Mouse (Mus musculus) neural tube, embryonic 11.5 days (tissue): Measurements from ENCODE around the gene Cracr2b. TPM values are rescaled to one million over a fixed set of nuclear protein-coding genes. Genes with fewer than 3 reads are reported as not detected.

ENCODE experiments used
- ATAC-seq: fragments of 200-750 bp; cut with Nextera tagmentation; 2 replicates; pipeline ENCODE4 v1.8.0; 2017; ENCODE audit warnings: moderate number of reproducible peaks, mild to moderate bottlenecking, moderate TSS enrichment, moderate library complexity; ENCODE audit not compliant: insufficient read depth, low FRiP score, low TSS enrichment
- DNase-seq: peaks from one replicate; pipeline ENCODE4 v3.0.0-alpha.2; 2015; ENCODE audit warnings: low spot score
- H3K27ac ChIP-seq: fragments of 300-500 bp; sonication (generic); 2 replicates; pipeline ENCODE4 v1.5.1; 2014; ENCODE audit warnings: low read depth, mild to moderate bottlenecking, low read length
- H3K27me3 ChIP-seq: fragments of 300-500 bp; sonication (generic); 2 replicates; pipeline ENCODE4 v1.6.1; 2014; ENCODE audit warnings: mild to moderate bottlenecking, low read length, mixed read lengths; ENCODE audit not compliant: control insufficient read depth, insufficient read depth
- H3K36me3 ChIP-seq: fragments of 300-500 bp; sonication (generic); 2 replicates; pipeline ENCODE4 v1.6.1; 2014; ENCODE audit warnings: mild to moderate bottlenecking, low read length, moderate library complexity, mixed read lengths; ENCODE audit not compliant: control insufficient read depth, insufficient read depth
- H3K4me1 ChIP-seq: fragments of 300-500 bp; sonication (generic); 2 replicates; pipeline ENCODE4 v1.6.1; 2014; ENCODE audit warnings: low read length, mixed read lengths; ENCODE audit not compliant: control insufficient read depth, insufficient read depth
- H3K4me2 ChIP-seq: fragments of 300-500 bp; sonication (generic); 2 replicates; pipeline ENCODE4 v1.6.1; 2014; ENCODE audit warnings: low read depth, mild to moderate bottlenecking, moderate library complexity
- H3K4me3 ChIP-seq: fragments of 300-500 bp; sonication (generic); 2 replicates; pipeline ENCODE4 v1.5.1; 2014; ENCODE audit warnings: low read depth, low read length
- H3K9ac ChIP-seq: fragments of 300-500 bp; sonication (generic); 2 replicates; pipeline ENCODE4 v1.6.1; 2014; ENCODE audit warnings: mild to moderate bottlenecking, low read length
- H3K9me3 ChIP-seq: fragments of 300-500 bp; sonication (generic); 2 replicates; pipeline ENCODE4 v1.6.1; 2016; ENCODE audit warnings: low read length; ENCODE audit not compliant: control insufficient read depth
- WGBS: fragments of 180-500 bp; shearing (Covaris S2); extraction: QIAGEN DNeasy Blood & Tissue Kit; methylation state at CpG from one replicate; pipeline ENCODE4 v1.1.7; 2014; 5-methylcytosine and 5-hydroxymethylcytosine counted together
- polyA plus RNA-seq: library from polyadenylated mRNA; unstranded; fragments of >200 nt; fragmentation: Nextera tagmentation; extraction: Ambion mirVana; gene quantifications from 2 replicates; pipeline ENCODE4 v1.2.1, GENCODE M21; 2014

Gene Cracr2b
- polyA plus RNA-seq, 1 experiment from 2014 or later: 6.4 TPM

DNA sequence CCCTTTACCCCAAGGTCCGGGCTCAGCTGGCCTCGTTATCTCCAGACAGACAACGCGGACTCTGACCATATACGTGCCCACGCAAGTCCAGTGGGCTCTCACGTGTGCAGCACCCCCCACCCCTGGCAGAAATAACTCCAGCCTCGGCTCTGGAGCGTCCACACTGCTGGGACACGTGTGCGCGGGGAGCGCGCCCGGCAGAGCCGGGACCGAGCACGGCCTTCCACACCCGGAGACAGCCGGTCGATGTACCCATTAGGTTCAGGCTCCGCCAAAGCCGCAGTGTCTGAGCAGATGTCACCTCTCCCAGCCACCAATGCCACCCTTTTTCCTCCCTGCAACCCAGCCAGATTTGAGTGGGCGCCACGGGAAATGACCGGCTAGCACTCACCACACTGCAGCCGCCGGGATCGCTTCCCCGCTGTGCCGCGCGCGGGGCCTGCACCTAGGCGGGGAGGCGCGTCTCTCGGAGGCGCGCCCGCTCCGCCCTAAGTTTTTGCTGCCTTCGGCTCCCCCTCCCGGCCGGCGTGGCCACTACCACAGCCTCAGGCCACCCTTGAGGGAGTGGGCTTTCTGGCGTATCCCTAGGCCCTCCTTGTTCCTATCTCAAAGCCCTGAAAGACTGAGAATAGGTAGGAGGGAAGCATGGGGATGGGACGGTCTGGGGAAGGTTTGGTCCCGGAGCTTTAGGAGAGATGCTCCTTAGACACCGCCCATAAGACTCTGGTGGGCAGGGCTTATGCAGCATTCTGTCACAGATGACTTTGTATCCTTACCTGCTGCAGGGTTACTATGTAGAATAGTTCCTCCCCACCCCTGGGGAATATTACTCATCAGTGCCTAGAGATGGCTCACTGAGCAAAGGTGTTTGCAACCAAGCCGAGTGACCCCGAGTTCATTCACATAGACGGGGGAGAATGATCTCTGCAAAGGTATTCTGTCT is 23.4 kb upstream of the Cracr2b start, which contains the start of gene Slc25a22:
TSS of gene Slc25a22 (minus strand) at position 715 of the 943 bp plus-strand sequence.
- Histone ChIP-seq H3K4me3 (peak within 1 kb of the TSS; percentile 63), H3K4me2 (peak within 1 kb of the TSS; percentile 85), H3K9me3 (no peaks in the 10 kb centered on the region), H3K27me3 (no peaks in the 10 kb centered on the region), H3K27ac (0 out of 2 replicates have a peak within 1 kb of the TSS, but pooled peaks have one; percentile 23), H3K9ac (peak within 1 kb of the TSS; percentile 77), H3K36me3 (peaks cover 5% of the 10 kb centered on the region), H3K4me1 (peaks cover 31% of the 10 kb centered on the region)
- WGBS: 7% methylated on average over 53 of the region's 53 CpGs
- ATAC-seq (peak; percentile 68), DNase-seq (peak; percentile 90)

- no peak overlapping the region for H3K4me2 ChIP-seq
- H3K9me3 ChIP-seq: no peaks in the 10 kb centered on the region
- no peak for DNase-seq
- H3K9ac ChIP-seq: no peak overlapping the region
- no peak overlapping the region for H3K4me3 ChIP-seq
- WGBS: 91% methylated on average over 12 of the region's 12 CpGs
- H3K36me3 ChIP-seq: peaks cover 3% of the 10 kb centered on the region; the same call in 1 of the 2 replicates
- ATAC-seq: no peak
- H3K4me1 ChIP-seq: peaks cover 40% of the 10 kb centered on the region
- no peaks in the 10 kb centered on the region for H3K27me3 ChIP-seq
- no peak overlapping the region for H3K27ac ChIP-seq
Measured at GRCm38 (mm10) chr7:141438201-141438968, 22.5 kb upstream of the Cracr2b start.

DNA sequence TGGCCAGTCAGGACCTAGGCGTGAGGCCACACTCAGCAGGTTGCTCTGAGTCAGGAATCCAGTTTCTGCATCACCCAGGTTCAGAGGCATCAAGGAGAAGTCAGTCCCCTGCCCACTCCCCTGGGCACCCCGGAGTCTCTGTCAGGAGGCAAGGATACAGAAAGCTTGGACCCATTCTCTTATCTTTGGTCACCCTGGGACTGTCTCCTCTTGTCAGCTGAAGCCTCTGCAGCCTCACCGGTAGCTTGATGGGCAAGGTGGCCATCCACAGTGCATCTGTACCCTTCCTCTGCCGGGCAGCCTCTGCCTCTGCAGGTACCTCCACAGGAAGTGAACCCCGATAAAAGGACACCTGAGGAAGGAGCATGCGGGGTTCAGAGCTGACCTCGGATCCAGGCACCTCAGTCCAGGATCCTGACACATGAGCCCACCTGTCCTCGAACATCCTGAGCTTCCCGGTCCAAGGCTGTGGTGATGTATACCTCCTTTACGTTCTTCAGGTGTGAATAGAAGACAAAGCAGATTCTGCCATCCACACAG is 21.7 kb upstream of the Cracr2b start:
- WGBS: 95% methylated on average over 10 of the region's 10 CpGs

GRCm38 (mm10) chr7:141439811-141440210 is 21.1 kb upstream of the Cracr2b start:
- DNase-seq: no peak
- H3K4me3 ChIP-seq: no peak overlapping the region
- ATAC-seq: no peak
- H3K4me1 ChIP-seq: peaks cover 27% of the 10 kb centered on the region
- no peak overlapping the region for H3K27ac ChIP-seq
- WGBS: 95% methylated on average over 11 of the region's 11 CpGs
- H3K9ac ChIP-seq: no peak overlapping the region
- no peaks in the 10 kb centered on the region for H3K27me3 ChIP-seq
- no peak overlapping the region for H3K4me2 ChIP-seq
- 0 out of 2 replicates have a peak, but pooled peaks cover 3% of the 10 kb centered on the region for H3K36me3 ChIP-seq
- no peaks in the 10 kb centered on the region for H3K9me3 ChIP-seq

More for the DNA sequence above, 21.7 kb upstream of the Cracr2b start:
- Histone ChIP-seq H3K4me3 (no peak overlapping the region), H3K4me2 (no peak overlapping the region), H3K27me3 (no peaks in the 10 kb centered on the region), H3K4me1 (peaks cover 33% of the 10 kb centered on the region), H3K36me3 (0 out of 2 replicates have a peak, but pooled peaks cover 3% of the 10 kb centered on the region), H3K9me3 (no peaks in the 10 kb centered on the region), H3K27ac (no peak overlapping the region), H3K9ac (no peak overlapping the region)
- DNase-seq: no peak
- no peak for ATAC-seq

DNA sequence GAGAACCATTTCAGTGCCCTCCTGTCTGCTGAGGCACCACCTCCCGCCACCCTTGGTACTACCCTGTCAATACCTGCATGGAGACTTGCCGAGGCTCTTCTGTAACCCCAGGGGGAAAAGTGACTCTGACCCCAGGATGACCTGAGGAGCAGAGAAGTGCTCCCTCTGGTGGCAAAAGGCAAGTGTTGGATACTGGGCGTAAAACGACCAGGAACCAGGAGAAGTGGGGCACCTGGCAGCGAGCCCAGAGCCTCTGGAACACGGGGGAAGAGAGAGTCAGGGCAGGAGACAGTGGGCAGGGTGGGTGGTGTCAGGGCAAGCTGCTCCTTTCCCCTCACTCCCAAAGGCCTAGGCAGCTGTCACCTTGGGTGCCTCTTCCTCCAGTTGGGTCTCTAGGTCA is 20.3 kb upstream of the Cracr2b start:
- 31% methylated on average over 6 of the region's 6 CpGs for WGBS
- ATAC-seq (no peak), DNase-seq (no peak)

GRCm38 (mm10) chr7:141441460-141441859 is 19.4 kb upstream of the Cracr2b start:
- Histone ChIP-seq H3K4me1 (peaks cover 16% of the 10 kb centered on the region), H3K4me2 (no peak overlapping the region), H3K36me3 (0 out of 2 replicates have a peak, but pooled peaks cover 3% of the 10 kb centered on the region), H3K27ac (no peak overlapping the region), H3K4me3 (no peak overlapping the region), H3K9ac (no peak overlapping the region), H3K27me3 (no peaks in the 10 kb centered on the region), H3K9me3 (no peaks in the 10 kb centered on the region)
- no peak for DNase-seq
- 97% methylated on average over 9 of the region's 9 CpGs for WGBS
- ATAC-seq: no peak

More for the DNA sequence above, 20.3 kb upstream of the Cracr2b start:
- Histone ChIP-seq H3K36me3 (0 out of 2 replicates have a peak, but pooled peaks cover 3% of the 10 kb centered on the region), H3K9me3 (no peaks in the 10 kb centered on the region), H3K4me3 (no peak overlapping the region), H3K4me1 (peaks cover 22% of the 10 kb centered on the region), H3K9ac (no peak overlapping the region), H3K27ac (no peak overlapping the region), H3K4me2 (no peak overlapping the region), H3K27me3 (no peaks in the 10 kb centered on the region)

DNA sequence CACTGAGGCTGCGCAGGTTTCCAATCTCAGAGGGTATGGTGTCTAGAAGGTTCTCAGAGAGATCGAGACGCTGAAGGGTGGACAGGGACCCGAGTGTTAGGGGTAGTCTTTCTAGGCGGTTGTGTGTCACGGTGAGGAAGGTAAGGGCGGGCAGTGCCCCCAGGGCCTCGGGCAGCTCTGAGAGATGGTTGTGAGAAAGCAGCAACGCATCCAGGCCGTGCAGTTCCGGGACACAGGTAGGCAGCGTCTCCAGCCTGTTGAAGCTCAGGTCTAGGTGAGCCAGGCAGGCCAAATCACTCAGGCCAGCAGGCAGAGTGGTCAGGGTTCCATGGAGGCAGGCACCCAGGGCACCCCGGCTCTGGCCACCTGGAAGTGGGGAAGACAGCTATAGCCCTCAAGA is 18.7 kb upstream of the Cracr2b start:
- H3K27ac ChIP-seq: no peak overlapping the region
- WGBS: 90% methylated on average over 13 of the region's 13 CpGs
- no peak for DNase-seq
- no peak for ATAC-seq
- H3K4me1 ChIP-seq: peaks cover 13% of the 10 kb centered on the region
- H3K4me3 ChIP-seq: no peak overlapping the region
- H3K9me3 ChIP-seq: no peaks in the 10 kb centered on the region
- H3K4me2 ChIP-seq: no peak overlapping the region; the same call in 1 of the 2 replicates
- H3K9ac ChIP-seq: peak overlapping the region; percentile 60; the same call in 1 of the 2 replicates
- H3K27me3 ChIP-seq: no peaks in the 10 kb centered on the region
- 0 out of 2 replicates have a peak, but pooled peaks cover 3% of the 10 kb centered on the region for H3K36me3 ChIP-seq

DNA sequence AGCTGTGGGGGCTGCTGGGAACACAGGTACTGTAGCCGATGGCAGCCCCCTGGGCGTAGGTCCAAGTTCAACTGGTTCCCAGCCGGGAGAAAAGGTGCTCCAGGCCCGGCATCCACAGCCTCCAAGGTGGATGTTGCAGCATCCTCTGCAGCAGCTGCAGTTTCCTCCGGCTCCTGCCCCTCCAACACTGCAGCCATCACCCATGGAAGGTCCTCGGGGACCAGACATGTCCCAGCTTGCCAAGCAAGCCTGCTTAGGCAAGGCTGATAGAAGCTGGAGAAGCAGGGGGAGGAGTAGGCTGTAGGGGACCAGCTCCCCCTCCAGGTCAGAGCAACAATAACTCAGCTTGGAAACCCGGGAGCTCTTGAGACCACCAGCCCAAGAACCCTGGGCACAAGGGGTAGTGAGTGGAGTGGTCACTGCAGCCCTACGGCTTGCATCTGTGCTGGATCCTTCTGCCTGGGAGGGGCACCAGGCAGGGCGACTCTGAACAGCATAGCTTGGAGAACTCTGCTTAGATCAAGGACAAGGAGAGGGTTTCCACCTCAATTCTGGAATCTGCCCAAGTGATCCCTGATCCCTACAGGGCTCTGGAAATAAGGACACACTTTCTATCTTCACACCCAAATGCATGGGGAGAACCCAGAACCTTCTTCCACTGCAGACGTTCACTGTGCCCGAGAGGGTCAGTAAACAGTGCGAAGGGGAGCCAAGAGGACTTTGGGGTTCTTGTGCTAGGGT is 17.6 kb upstream of the Cracr2b start:
- no peaks in the 10 kb centered on the region for H3K27me3 ChIP-seq
- no peak overlapping the region for H3K27ac ChIP-seq
- H3K4me3 ChIP-seq: peak overlapping the region; percentile 35
- H3K4me2 ChIP-seq: peak overlapping the region; percentile 77
- peak overlapping the region; percentile 60 for H3K9ac ChIP-seq
- 0 out of 2 replicates have a peak, but pooled peaks cover 3% of the 10 kb centered on the region for H3K36me3 ChIP-seq
- WGBS: 32% methylated on average over 12 of the region's 12 CpGs
- H3K4me1 ChIP-seq: peaks cover 15% of the 10 kb centered on the region
- ATAC-seq (no peak), DNase-seq (peak; percentile 51)
- H3K9me3 ChIP-seq: no peaks in the 10 kb centered on the region
